Mouse (Mus musculus): ENCODE results near the gene Bace2. TPM values are rescaled to one million over a fixed set of nuclear protein-coding genes. Genes with fewer than 3 reads are reported as not detected.

The Bace2 gene
- 55.0 and 62.9 TPM in 2 replicates for polyA plus RNA-seq (2015; fragmentation: Nextera tagmentation; extraction: Ambion mirVana)

- peaks cover 17% of the 10 kb centered on the region for H3K27me3 ChIP-seq (replicated peaks)
- H3K4me3 ChIP-seq, result peak within 1 kb of the TSS; percentile 65
- under 1% methylated on average over 58 of the region's 58 CpGs for WGBS
- H3K27ac ChIP-seq (replicated peaks), result peak within 1 kb of the TSS; percentile 58
- peaks cover 44% of the 10 kb centered on the region for H3K4me1 ChIP-seq
- H3K36me3 ChIP-seq, result no peaks in the 10 kb centered on the region
- peak within 1 kb of the TSS; percentile 81 for H3K9ac ChIP-seq
- ATAC-seq (ENCODE audit: extremely low read depth, insufficient number of reproducible peaks, low FRiP score, low TSS enrichment), result peak; percentile 68; the same call in 1 of the 2 replicates
- H3K4me2 ChIP-seq, result peak within 1 kb of the TSS; percentile 98
- no peaks in the 10 kb centered on the region for H3K9me3 ChIP-seq
Observed at GRCm38 (mm10) chr16:97356499-97357187, at the start of gene Bace2. Bace2 (plus strand) TSS chr16:97356742.

DNA sequence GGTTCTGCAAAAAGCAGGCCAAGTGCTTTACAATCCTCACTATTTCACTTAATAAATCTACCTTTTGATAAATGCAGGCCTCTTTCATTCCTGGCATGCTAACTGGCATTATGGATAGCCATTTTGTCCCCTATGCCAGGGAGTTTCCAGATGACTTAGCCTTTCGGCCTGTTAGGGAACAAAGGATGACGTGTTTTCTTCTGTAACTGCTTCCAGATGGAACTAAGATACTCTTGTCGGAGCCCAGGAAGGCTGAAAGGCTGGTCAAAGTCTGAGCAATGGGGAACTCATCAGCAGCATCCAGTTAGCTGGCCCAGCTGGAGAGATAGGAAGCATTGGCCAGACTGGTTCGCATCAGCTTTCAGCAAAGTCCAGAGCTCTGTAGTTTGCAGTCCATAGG, 48.9 kb upstream of the Bace2 start:
- Histone ChIP-seq H3K9me3 (peaks cover 4% of the 10 kb centered on the region; the same call in 1 of the 2 replicates), H3K27ac (replicated peaks) (no peak overlapping the region), H3K27me3 (replicated peaks) (no peaks in the 10 kb centered on the region), H3K4me1 (peaks cover 9% of the 10 kb centered on the region; the same call in 1 of the 2 replicates), H3K4me3 (no peak overlapping the region), H3K4me2 (no peak overlapping the region), H3K9ac (no peak overlapping the region), H3K36me3 (no peaks in the 10 kb centered on the region)
- 61% methylated on average over 4 of the region's 4 CpGs for WGBS
- ATAC-seq (ENCODE audit: extremely low read depth, insufficient number of reproducible peaks, low FRiP score, low TSS enrichment), result no peak

- H3K27me3 ChIP-seq (replicated peaks), result no peaks in the 10 kb centered on the region
- peak overlapping the region; percentile 66 for H3K27ac ChIP-seq (replicated peaks)
- peaks cover 13% of the 10 kb centered on the region for H3K4me1 ChIP-seq
- H3K9ac ChIP-seq, result no peak overlapping the region
- peaks cover 4% of the 10 kb centered on the region; the same call in 1 of the 2 replicates for H3K9me3 ChIP-seq
- H3K4me3 ChIP-seq, result no peak overlapping the region
- no peak for ATAC-seq (ENCODE audit: extremely low read depth, insufficient number of reproducible peaks, low FRiP score, low TSS enrichment)
- no peak overlapping the region for H3K4me2 ChIP-seq
- no peaks in the 10 kb centered on the region for H3K36me3 ChIP-seq
- WGBS, result 58% methylated on average over 4 of the region's 4 CpGs
Observed at GRCm38 (mm10) chr16:97309796-97310569, 46.6 kb upstream of the Bace2 start.

- no peak; the same call in 1 of the 2 replicates for ATAC-seq (ENCODE audit: extremely low read depth, insufficient number of reproducible peaks, low FRiP score, low TSS enrichment)
- H3K4me3 ChIP-seq, result no peak overlapping the region
- no peak overlapping the region for H3K9ac ChIP-seq
- H3K27me3 ChIP-seq (replicated peaks), result no peaks in the 10 kb centered on the region
- no peak overlapping the region for H3K4me2 ChIP-seq
- H3K27ac ChIP-seq (replicated peaks), result 0 out of 2 replicates have a peak overlapping the region, but pooled peaks have one; percentile 20
- 60% methylated on average over 1 of the region's 1 CpGs for WGBS
- H3K36me3 ChIP-seq, result no peaks in the 10 kb centered on the region
- peaks cover 13% of the 10 kb centered on the region for H3K4me1 ChIP-seq
- peaks cover 4% of the 10 kb centered on the region; the same call in 1 of the 2 replicates for H3K9me3 ChIP-seq
Observed at GRCm38 (mm10) chr16:97310570-97310846, 46.0 kb upstream of the Bace2 start.

GRCm38 (mm10) chr16:97312960-97313686, 43.4 kb upstream of the Bace2 start:
- H3K4me3 ChIP-seq, result no peak overlapping the region
- H3K27ac ChIP-seq (replicated peaks), result no peak overlapping the region
- WGBS, result 31% methylated on average over 10 of the region's 10 CpGs
- peaks cover 13% of the 10 kb centered on the region for H3K4me1 ChIP-seq
- no peaks in the 10 kb centered on the region for H3K9me3 ChIP-seq
- no peak for ATAC-seq (ENCODE audit: extremely low read depth, insufficient number of reproducible peaks, low FRiP score, low TSS enrichment)
- no peaks in the 10 kb centered on the region for H3K27me3 ChIP-seq (replicated peaks)
- no peaks in the 10 kb centered on the region for H3K36me3 ChIP-seq
- H3K9ac ChIP-seq, result no peak overlapping the region
- H3K4me2 ChIP-seq, result no peak overlapping the region

DNA sequence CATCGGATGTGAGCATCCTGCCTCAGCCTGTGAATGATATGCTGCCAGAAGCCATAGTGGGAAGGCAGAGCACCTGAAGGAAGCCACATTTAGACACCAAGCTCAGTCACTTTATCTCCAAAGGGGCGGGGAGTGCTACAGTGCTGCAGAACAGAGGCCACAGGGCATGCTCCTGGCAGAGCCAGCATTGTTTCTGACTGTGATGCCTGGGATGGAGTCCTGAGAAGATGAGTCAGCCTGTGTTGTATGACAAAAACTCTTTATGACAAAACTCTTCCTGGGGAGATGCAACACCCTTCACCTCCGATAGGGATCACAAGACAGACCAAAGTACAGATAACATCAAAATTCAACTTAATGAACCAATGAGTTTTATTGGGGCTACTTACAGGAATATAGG, 35.0 kb upstream of the Bace2 start:
- no peak for ATAC-seq (ENCODE audit: extremely low read depth, insufficient number of reproducible peaks, low FRiP score, low TSS enrichment)
- no peaks in the 10 kb centered on the region for H3K36me3 ChIP-seq
- H3K27ac ChIP-seq (replicated peaks), result no peak overlapping the region
- H3K4me3 ChIP-seq, result no peak overlapping the region
- no peaks in the 10 kb centered on the region for H3K9me3 ChIP-seq
- H3K4me1 ChIP-seq, result no peaks in the 10 kb centered on the region
- 52% methylated on average over 3 of the region's 3 CpGs for WGBS
- H3K9ac ChIP-seq, result no peak overlapping the region
- H3K4me2 ChIP-seq, result no peak overlapping the region
- 0 out of 2 replicates have a peak, but pooled peaks cover 7% of the 10 kb centered on the region for H3K27me3 ChIP-seq (replicated peaks)

- no peak overlapping the region for H3K27ac ChIP-seq (replicated peaks)
- H3K4me3 ChIP-seq, result no peak overlapping the region
- H3K27me3 ChIP-seq (replicated peaks), result 0 out of 2 replicates have a peak, but pooled peaks cover 7% of the 10 kb centered on the region
- no peak for ATAC-seq (ENCODE audit: extremely low read depth, insufficient number of reproducible peaks, low FRiP score, low TSS enrichment)
- H3K4me2 ChIP-seq, result no peak overlapping the region
- no peaks in the 10 kb centered on the region for H3K36me3 ChIP-seq
- no peak overlapping the region for H3K9ac ChIP-seq
- no peaks in the 10 kb centered on the region for H3K9me3 ChIP-seq
- no peaks in the 10 kb centered on the region for H3K4me1 ChIP-seq
Observed at GRCm38 (mm10) chr16:97322604-97323003, 33.9 kb upstream of the Bace2 start.

GRCm38 (mm10) chr16:97325975-97326374, 30.6 kb upstream of the Bace2 start:
- no peak overlapping the region for H3K4me3 ChIP-seq
- ATAC-seq (ENCODE audit: extremely low read depth, insufficient number of reproducible peaks, low FRiP score, low TSS enrichment), result no peak
- H3K27ac ChIP-seq (replicated peaks), result no peak overlapping the region
- 0 out of 2 replicates have a peak, but pooled peaks cover 7% of the 10 kb centered on the region for H3K27me3 ChIP-seq (replicated peaks)
- 35% methylated on average over 8 of the region's 8 CpGs for whole genome bisulfite sequencing
- no peak overlapping the region for H3K4me2 ChIP-seq
- no peaks in the 10 kb centered on the region for H3K9me3 ChIP-seq
- H3K9ac ChIP-seq, result no peak overlapping the region
- H3K36me3 ChIP-seq, result no peaks in the 10 kb centered on the region
- H3K4me1 ChIP-seq, result no peaks in the 10 kb centered on the region

DNA sequence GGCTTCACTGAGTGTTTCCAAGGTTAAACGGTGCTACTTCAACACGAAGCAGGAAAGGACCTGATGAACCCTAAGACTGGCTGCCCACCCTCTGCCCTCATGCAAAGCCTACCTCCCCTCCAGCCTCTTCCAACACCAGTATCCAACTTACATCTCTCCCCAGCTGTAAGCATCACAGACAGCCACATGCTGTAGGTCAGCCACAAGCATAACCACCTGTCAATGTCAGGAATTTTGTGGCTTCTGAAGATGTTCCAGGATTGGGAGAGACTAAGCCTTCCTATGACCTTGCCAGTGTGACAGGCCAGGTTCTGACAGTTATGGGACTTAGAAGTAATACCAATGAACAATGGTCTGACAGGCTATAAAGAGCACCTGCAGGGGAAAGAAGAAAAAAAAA, 27.9 kb upstream of the Bace2 start:
- WGBS, result 64% methylated on average over 2 of the region's 2 CpGs
- no peaks in the 10 kb centered on the region for H3K4me1 ChIP-seq
- H3K36me3 ChIP-seq, result no peaks in the 10 kb centered on the region
- H3K27ac ChIP-seq (replicated peaks), result no peak overlapping the region
- H3K9me3 ChIP-seq, result no peaks in the 10 kb centered on the region
- no peak overlapping the region for H3K9ac ChIP-seq
- H3K4me2 ChIP-seq, result no peak overlapping the region
- no peak overlapping the region for H3K4me3 ChIP-seq
- peaks cover 7% of the 10 kb centered on the region; the same call in 1 of the 2 replicates for H3K27me3 ChIP-seq (replicated peaks)
- ATAC-seq (ENCODE audit: extremely low read depth, insufficient number of reproducible peaks, low FRiP score, low TSS enrichment), result no peak

- H3K4me2 ChIP-seq, result no peak overlapping the region
- H3K9me3 ChIP-seq, result no peaks in the 10 kb centered on the region
- H3K27ac ChIP-seq (replicated peaks), result no peak overlapping the region
- H3K4me1 ChIP-seq, result peaks cover 13% of the 10 kb centered on the region
- no peak for ATAC-seq (ENCODE audit: extremely low read depth, insufficient number of reproducible peaks, low FRiP score, low TSS enrichment)
- no peaks in the 10 kb centered on the region for H3K36me3 ChIP-seq
- no peak overlapping the region for H3K9ac ChIP-seq
- peaks cover 10% of the 10 kb centered on the region for H3K27me3 ChIP-seq (replicated peaks)
- WGBS, result 69% methylated on average over 2 of the region's 2 CpGs
- no peak overlapping the region for H3K4me3 ChIP-seq
Observed at GRCm38 (mm10) chr16:97353013-97353412, 3.5 kb upstream of the Bace2 start.

- Histone ChIP-seq H3K4me2 (no peak overlapping the region), H3K9ac (no peak overlapping the region), H3K36me3 (no peaks in the 10 kb centered on the region), H3K4me3 (no peak overlapping the region), H3K9me3 (no peaks in the 10 kb centered on the region), H3K27me3 (replicated peaks) (peaks cover 17% of the 10 kb centered on the region), H3K4me1 (peaks cover 28% of the 10 kb centered on the region), H3K27ac (replicated peaks) (no peak overlapping the region)
- WGBS, result 55% methylated on average over 2 of the region's 2 CpGs
- no peak for ATAC-seq (ENCODE audit: extremely low read depth, insufficient number of reproducible peaks, low FRiP score, low TSS enrichment)
Observed at GRCm38 (mm10) chr16:97354632-97355031, 1.9 kb upstream of the Bace2 start.

All from heart, embryonic 13.5 days (tissue).